Mouse (Mus musculus): ENCODE measurements around the gene Ifi205.

Gene Ifi205

DNA sequence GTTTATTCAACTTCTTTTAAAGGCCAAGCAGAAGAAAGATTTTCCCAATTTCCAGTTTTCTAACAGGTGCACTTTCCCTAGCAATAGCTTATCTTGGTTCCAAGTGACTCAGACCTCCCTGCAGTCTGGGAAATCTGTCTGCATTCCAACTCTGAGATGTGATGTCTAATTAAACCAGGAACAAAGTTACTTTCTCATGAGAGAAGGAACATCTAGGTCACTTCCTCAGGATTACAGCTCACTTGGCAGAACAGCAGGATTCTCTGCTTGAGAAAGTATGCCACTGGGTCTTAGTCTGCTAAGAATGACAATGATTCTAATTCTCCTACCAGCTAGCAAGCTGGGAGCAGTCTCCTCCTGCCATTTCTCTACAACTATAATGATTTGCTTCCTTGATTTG lies 58.5 kb downstream of the Ifi205 start:
- no peak for DNase-seq (ENCODE audit: low read depth, low spot score)

Measured in CD4-positive helper T cell, adult 2 months (primary cell).